Mouse (Mus musculus): ENCODE data around the gene Pak4.

- TF ChIP-seq CTCF (IDR thresholded peaks at IDR 0.05; ENCODE audit: low read depth, low read length) (no peak), POLR2A (IDR thresholded peaks at IDR 0.05; ENCODE audit: borderline replicate concordance, low read depth, low read length) (no peak)
Measured at GRCm38 (mm10) chr7:28585001-28585400, 13.0 kb downstream of the Pak4 start.

Measured in bone marrow macrophage, adult 2 months (primary cell).